Mouse (Mus musculus) neural tube, embryonic 14.5 days (tissue): ENCODE data around the gene Qtrt1. TPM values are rescaled to one million over a fixed set of nuclear protein-coding genes. Genes with fewer than 3 reads are reported as not detected.
"Not testable (repeated sequence)": the region's sequence is repeated elsewhere in the genome, so short reads cannot be mapped to it uniquely, and the experiment has no call there.

Experiments used
- ATAC-seq: fragments of 200-750 bp; cut with Nextera tagmentation; 2 replicates; pipeline ENCODE4 v1.8.0; 2017; ENCODE audit warnings: low read depth, mild to moderate bottlenecking, moderate TSS enrichment, moderate library complexity
- H3K27ac ChIP-seq: fragments of 300-500 bp; sonication (generic); 2 replicates; pipeline ENCODE4 v1.5.1; 2014; ENCODE audit warnings: low read depth, mild to moderate bottlenecking, control low read depth, low read length, moderate library complexity, mixed read lengths
- H3K27me3 ChIP-seq: fragments of 300-500 bp; sonication (generic); 2 replicates; pipeline ENCODE4 v1.6.1; 2014; ENCODE audit warnings: low read length; ENCODE audit not compliant: control insufficient read depth, insufficient read depth
- H3K36me3 ChIP-seq: fragments of 300-500 bp; sonication (generic); 2 replicates; pipeline ENCODE4 v1.6.1; 2014; ENCODE audit warnings: low read length, mixed read lengths; ENCODE audit not compliant: control insufficient read depth, insufficient read depth
- H3K4me1 ChIP-seq: fragments of 300-500 bp; sonication (generic); 2 replicates; pipeline ENCODE4 v1.6.1; 2014; ENCODE audit warnings: low read length; ENCODE audit not compliant: control insufficient read depth, insufficient read depth
- H3K4me2 ChIP-seq: fragments of 300-500 bp; sonication (generic); 2 replicates; pipeline ENCODE4 v1.6.1; 2014; ENCODE audit warnings: mild to moderate bottlenecking, low read depth, low read length, control low read depth
- H3K4me3 ChIP-seq: fragments of 300-500 bp; sonication (generic); 2 replicates; pipeline ENCODE4 v1.5.1; 2014; ENCODE audit warnings: low read depth, low read length, control low read depth, mixed read lengths
- H3K9ac ChIP-seq: fragments of 300-500 bp; sonication (generic); replicated peaks from 2 replicates; pipeline ENCODE4 v1.6.1; 2014; ENCODE audit warnings: low read depth, mild to moderate bottlenecking, control low read depth, low read length, mixed read lengths
- H3K9me3 ChIP-seq: fragments of 300-500 bp; sonication (generic); 2 replicates; pipeline ENCODE4 v1.6.1; 2016; ENCODE audit warnings: low read length; ENCODE audit not compliant: control insufficient read depth
- WGBS: fragments of 180-500 bp; shearing (Covaris S2); extraction: QIAGEN DNeasy Blood & Tissue Kit; methylation state at CpG from one replicate; pipeline ENCODE4 v1.1.7; 2014; 5-methylcytosine and 5-hydroxymethylcytosine counted together
- polyA plus RNA-seq: library from polyadenylated mRNA; unstranded; fragments of >200 nt; fragmentation: Nextera tagmentation; extraction: Ambion mirVana; gene quantifications from 2 replicates; pipeline ENCODE4 v1.2.1, GENCODE M21; 2014

The Qtrt1 gene
- polyA plus RNA-seq, 1 experiment from 2014 or later, result 48.9 TPM

GRCm38 (mm10) chr9:21458821-21459220 is 47.2 kb downstream of the Qtrt1 start:
- no peak overlapping the region for H3K4me3 ChIP-seq
- H3K4me2 ChIP-seq, result no peak overlapping the region
- H3K36me3 ChIP-seq, result no peaks in the 10 kb centered on the region
- no peaks in the 10 kb centered on the region for H3K9me3 ChIP-seq
- no peaks in the 10 kb centered on the region for H3K27me3 ChIP-seq
- no peak overlapping the region for H3K9ac ChIP-seq
- no peaks in the 10 kb centered on the region for H3K4me1 ChIP-seq
- ATAC-seq, result no peak
- 92% methylated on average over 3 of the region's 3 CpGs for WGBS
- no peak overlapping the region for H3K27ac ChIP-seq

- H3K9ac ChIP-seq, result no peak overlapping the region
- no peaks in the 10 kb centered on the region for H3K27me3 ChIP-seq
- H3K27ac ChIP-seq, result no peak overlapping the region
- no peak overlapping the region for H3K4me3 ChIP-seq
- 98% methylated on average over 3 of the region's 3 CpGs for WGBS
- no peaks in the 10 kb centered on the region for H3K36me3 ChIP-seq
- no peak for ATAC-seq
- H3K4me2 ChIP-seq, result no peak overlapping the region
- no peaks in the 10 kb centered on the region for H3K9me3 ChIP-seq
- H3K4me1 ChIP-seq, result no peaks in the 10 kb centered on the region
These were observed 48.8 kb downstream of the Qtrt1 start for GRCm38 (mm10) chr9:21460400-21460940.

GRCm38 (mm10) chr9:21463138-21463590 is 51.5 kb downstream of the Qtrt1 start:
- Histone ChIP-seq H3K4me2 (no peak overlapping the region), H3K9ac (no peak overlapping the region), H3K36me3 (peaks cover 11% of the 10 kb centered on the region), H3K4me3 (no peak overlapping the region), H3K4me1 (no peaks in the 10 kb centered on the region), H3K27me3 (no peaks in the 10 kb centered on the region), H3K27ac (no peak overlapping the region), H3K9me3 (no peaks in the 10 kb centered on the region)
- 82% methylated on average over 5 of the region's 5 CpGs for WGBS
- ATAC-seq, result no peak

- Histone ChIP-seq H3K4me2 (no peak overlapping the region), H3K9me3 (no peaks in the 10 kb centered on the region), H3K27me3 (no peaks in the 10 kb centered on the region), H3K36me3 (peaks cover 15% of the 10 kb centered on the region), H3K27ac (no peak overlapping the region), H3K9ac (no peak overlapping the region), H3K4me1 (no peaks in the 10 kb centered on the region), H3K4me3 (no peak overlapping the region)
- 89% methylated on average over 3 of the region's 3 CpGs for WGBS
- no peak for ATAC-seq
These were observed 52.3 kb downstream of the Qtrt1 start for GRCm38 (mm10) chr9:21463766-21464564.

DNA sequence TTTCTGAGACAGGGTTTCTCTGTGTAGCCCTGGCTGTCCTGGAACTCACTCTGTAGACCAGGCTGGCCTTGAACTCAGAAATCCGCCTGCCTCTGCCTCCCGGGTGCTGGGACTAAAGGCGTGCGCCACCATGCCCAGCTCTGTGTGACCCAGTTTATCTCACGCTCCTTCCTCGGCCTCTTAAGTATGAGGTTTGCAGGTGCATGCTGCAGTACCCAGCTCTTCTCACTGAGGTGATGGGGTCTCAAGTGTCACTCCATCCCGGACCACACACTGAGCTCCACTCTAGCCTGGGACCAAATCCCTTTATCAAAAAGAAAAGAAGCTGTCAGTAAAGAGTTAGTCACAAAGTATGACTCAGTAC is 52.9 kb downstream of the Qtrt1 start:
- H3K4me1 ChIP-seq, H3K4me2 ChIP-seq, H3K27ac ChIP-seq, H3K27me3 ChIP-seq, H3K4me3 ChIP-seq, ATAC-seq, H3K9ac ChIP-seq, H3K9me3 ChIP-seq: not testable (repeated sequence)
- 97% methylated on average over 7 of the region's 7 CpGs for WGBS
- H3K36me3 ChIP-seq, result peaks cover 15% of the 10 kb centered on the region

DNA sequence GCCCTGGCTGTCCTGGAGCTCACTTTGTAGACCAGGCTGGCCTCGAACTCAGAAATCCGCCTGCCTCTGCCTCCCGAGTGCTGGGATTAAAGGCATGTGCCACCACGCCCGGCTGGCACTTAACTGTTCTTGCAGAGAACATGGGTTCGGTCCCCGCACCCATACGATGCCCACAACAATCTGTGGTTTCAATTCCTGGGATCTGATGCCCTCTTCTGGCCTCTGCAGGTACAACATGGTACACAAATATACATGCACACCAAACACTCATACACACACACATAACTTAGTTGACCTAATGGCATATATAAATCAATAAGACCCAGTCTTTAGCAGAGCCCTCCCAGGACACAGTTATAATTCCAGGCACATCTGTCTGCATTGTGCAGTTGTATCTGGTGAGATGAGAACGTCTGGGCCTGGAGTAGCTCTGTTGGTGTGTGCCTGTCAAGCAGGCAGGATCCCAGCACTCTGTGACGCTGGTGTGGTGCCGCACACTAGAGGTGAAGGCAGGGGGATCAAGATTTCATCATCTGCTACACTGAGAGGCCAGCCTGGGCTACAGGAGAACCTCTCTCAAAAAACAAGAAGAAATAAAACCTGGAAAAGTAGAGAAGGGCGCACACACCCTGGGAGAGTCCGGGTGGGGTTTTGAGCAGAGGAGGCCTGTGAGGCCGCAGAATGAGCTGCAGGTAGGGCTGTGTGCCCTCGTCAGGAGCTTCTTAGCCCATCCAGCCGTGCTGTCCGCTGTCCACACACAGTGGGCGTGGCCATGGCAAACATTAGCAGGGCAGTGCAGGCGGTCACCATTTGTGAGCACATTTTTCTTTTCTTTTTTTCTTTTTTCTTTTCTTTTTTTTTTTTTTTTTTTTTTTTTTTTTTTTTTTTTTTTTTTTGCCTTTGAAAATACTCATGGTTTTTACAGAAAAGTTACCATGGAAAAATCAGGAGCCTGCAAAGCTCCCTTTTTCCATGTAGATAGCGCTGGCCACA is 57.7 kb downstream of the Qtrt1 start:
- no peak overlapping the region for H3K4me2 ChIP-seq
- H3K4me3 ChIP-seq, result no peak overlapping the region
- no peaks in the 10 kb centered on the region for H3K4me1 ChIP-seq
- no peaks in the 10 kb centered on the region for H3K9me3 ChIP-seq
- no peak overlapping the region for H3K27ac ChIP-seq
- H3K9ac ChIP-seq, result no peak overlapping the region
- peaks cover 37% of the 10 kb centered on the region for H3K36me3 ChIP-seq
- 90% methylated on average over 20 of the region's 20 CpGs for WGBS
- no peak for ATAC-seq
- no peaks in the 10 kb centered on the region for H3K27me3 ChIP-seq

Other genes with a start within 250 kb of the Qtrt1 start
- gene Pde4a, start 246.1 kb upstream of the Qtrt1 start, polyA plus RNA-seq, result 27.5 and 35.3 TPM in 2 replicates
- 34.2 and 43.6 TPM in 2 replicates for gene Keap1, start 172.5 kb upstream of the Qtrt1 start, polyA plus RNA-seq
- gene S1pr5, start 163.4 kb upstream of the Qtrt1 start, polyA plus RNA-seq, result 4.2 and 5.0 TPM in 2 replicates
- 50.4 and 50.5 TPM in 2 replicates for gene Atg4d, start 146.5 kb upstream of the Qtrt1 start, polyA plus RNA-seq
- 14.2 and 16.4 TPM in 2 replicates for gene Kri1, start 123.9 kb upstream of the Qtrt1 start, polyA plus RNA-seq
- 113 and 125 TPM in 2 replicates for gene Cdkn2d, start 120.4 kb upstream of the Qtrt1 start, polyA plus RNA-seq
- 1.1 and 2.3 TPM in 2 replicates for gene Ap1m2, start 99.5 kb upstream of the Qtrt1 start, polyA plus RNA-seq
- 67.7 and 75.1 TPM in 2 replicates for gene Slc44a2, start 91.1 kb upstream of the Qtrt1 start, polyA plus RNA-seq
- gene Ilf3, start 44.0 kb upstream of the Qtrt1 start, polyA plus RNA-seq, result 210 and 222 TPM in 2 replicates
- gene Dnm2, start 13.1 kb downstream of the Qtrt1 start, polyA plus RNA-seq, result 53.1 and 59.4 TPM in 2 replicates
- 42.2 and 45.7 TPM in 2 replicates for gene Tmed1, start 98.4 kb downstream of the Qtrt1 start, polyA plus RNA-seq
- 2.5 and 3.0 TPM in 2 replicates for gene AB124611, start 114.3 kb downstream of the Qtrt1 start, polyA plus RNA-seq
- 30.1 and 36.4 TPM in 2 replicates for gene Carm1, start 135.1 kb downstream of the Qtrt1 start, polyA plus RNA-seq
- gene Timm29, start 180.9 kb downstream of the Qtrt1 start, polyA plus RNA-seq, result 73.0 and 77.5 TPM in 2 replicates
- gene Yipf2, start 181.0 kb downstream of the Qtrt1 start, polyA plus RNA-seq, result 20.3 and 21.8 TPM in 2 replicates
- gene Smarca4, start 204.3 kb downstream of the Qtrt1 start, polyA plus RNA-seq, result 138 and 152 TPM in 2 replicates